Mouse (Mus musculus): ENCODE data around the gene Mgat4b.

DNA sequence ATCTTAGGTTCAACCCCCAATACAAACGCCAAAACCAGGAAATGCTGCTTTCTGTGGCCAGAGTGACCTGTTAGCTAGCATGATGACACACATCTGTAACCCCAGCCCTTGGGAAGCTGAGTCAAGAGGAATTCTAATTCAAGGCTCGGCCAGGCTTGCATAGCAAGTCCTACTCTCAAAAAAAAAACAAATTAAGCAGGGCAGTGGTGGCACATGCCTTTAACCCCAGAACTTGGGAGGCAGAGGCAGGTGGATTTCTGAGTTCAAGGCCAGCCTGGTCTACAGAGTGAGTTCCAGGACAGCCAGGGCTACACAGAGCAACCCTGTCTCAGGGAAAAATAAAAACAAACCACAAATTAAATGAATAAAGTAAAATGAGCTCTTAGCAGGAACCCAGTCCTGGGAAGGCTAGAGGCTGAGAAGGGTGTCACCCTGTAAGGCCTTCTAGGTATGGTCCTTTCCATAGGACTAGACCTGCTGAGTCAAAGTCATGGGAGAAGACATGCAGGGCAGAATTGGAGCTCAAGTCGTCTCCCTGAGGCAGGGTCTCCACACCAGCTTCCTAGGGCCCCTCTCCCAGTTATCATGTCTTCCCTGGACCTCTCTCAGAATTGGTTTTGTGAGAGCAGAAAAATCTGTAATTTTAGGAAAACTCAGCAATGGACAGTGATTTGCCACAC is 1.5 kb downstream of the Mgat4b start:
- TF ChIP-seq CTCF (IDR thresholded peaks at IDR 0.05), result no peak
- no peak for TF ChIP-seq POLR2A (IDR thresholded peaks at IDR 0.05; ENCODE audit: insufficient read depth, low read depth, low read length)

Measured in heart, adult 2 months (tissue).